Mouse (Mus musculus) stomach, embryonic 15.5 days (tissue): ENCODE measurements around the gene Il9. TPM values are rescaled to one million over a fixed set of nuclear protein-coding genes. Genes with fewer than 3 reads are reported as not detected.
A peak's percentile ranks its signal among the peaks of the same experiment; 100 is the strongest.

ENCODE experiments used
- ATAC-seq: fragments of 200-750 bp; cut with Nextera tagmentation; 2 replicates; pipeline ENCODE4 v1.8.0; 2017; ENCODE audit warnings: low read depth, moderate number of reproducible peaks, moderate TSS enrichment; ENCODE audit not compliant: insufficient read depth, low FRiP score
- H3K27ac ChIP-seq: fragments of 300-500 bp; sonication (generic); 2 replicates; pipeline ENCODE4 v1.5.1; 2015; ENCODE audit warnings: mild to moderate bottlenecking, inconsistent platforms
- H3K27me3 ChIP-seq: fragments of 300-500 bp; sonication (generic); replicated peaks from 2 replicates; pipeline ENCODE4 v1.6.1; 2015; ENCODE audit warnings: inconsistent platforms
- H3K36me3 ChIP-seq: fragments of 300-500 bp; sonication (generic); 2 replicates; pipeline ENCODE4 v1.6.1; 2015; ENCODE audit warnings: inconsistent platforms
- H3K4me1 ChIP-seq: fragments of 300-500 bp; sonication (generic); 2 replicates; pipeline ENCODE4 v1.6.1; 2015; ENCODE audit warnings: inconsistent platforms
- H3K4me2 ChIP-seq: fragments of 300-500 bp; sonication (generic); 2 replicates; pipeline ENCODE4 v1.6.1; 2015; ENCODE audit warnings: mild to moderate bottlenecking, inconsistent platforms
- H3K4me3 ChIP-seq: fragments of 300-500 bp; sonication (generic); replicated peaks from 2 replicates; pipeline ENCODE4 v1.5.1; 2015; ENCODE audit warnings: inconsistent platforms
- H3K9ac ChIP-seq: fragments of 300-500 bp; sonication (generic); 2 replicates; pipeline ENCODE4 v1.6.1; 2015; ENCODE audit warnings: inconsistent platforms
- H3K9me3 ChIP-seq: fragments of 300-500 bp; sonication (generic); 2 replicates; pipeline ENCODE4 v1.6.1; 2016; ENCODE audit warnings: inconsistent platforms
- WGBS: fragments of 180-500 bp; shearing (Covaris S2); methylation state at CpG from one replicate; pipeline ENCODE4 v1.1.7; 2015; 5-methylcytosine and 5-hydroxymethylcytosine counted together
- polyA plus RNA-seq: library from polyadenylated mRNA; unstranded; fragments of >200 nt; fragmentation: Nextera tagmentation; extraction: Ambion mirVana; gene quantifications from 2 replicates; pipeline ENCODE4 v1.2.1, GENCODE M21; 2015

Il9 gene
- polyA plus RNA-seq, 1 experiment from 2014 or later = not detected

- no peak within 1 kb of the TSS for H3K9ac ChIP-seq
- H3K36me3 ChIP-seq = no peaks in the 10 kb centered on the region
- ATAC-seq = peak; percentile 57
- H3K27me3 ChIP-seq = peaks cover 35% of the 10 kb centered on the region
- H3K9me3 ChIP-seq = no peaks in the 10 kb centered on the region
- 2% methylated on average over 51 of the region's 51 CpGs for WGBS
- no peak within 1 kb of the TSS for H3K27ac ChIP-seq
- H3K4me3 ChIP-seq = peak within 1 kb of the TSS; percentile 42
- peaks cover 13% of the 10 kb centered on the region; the same call in 1 of the 2 replicates for H3K4me1 ChIP-seq
- peak within 1 kb of the TSS; percentile 91 for H3K4me2 ChIP-seq
Observed at GRCm38 (mm10) chr13:56438211-56439075, 43.6 kb downstream of the Il9 start, which contains the start of gene Slc25a48. Gene Slc25a48 (plus strand): TSS chr13:56438355.

- no peak overlapping the region for H3K9ac ChIP-seq
- whole genome bisulfite sequencing = 58% methylated on average over 10 of the region's 10 CpGs
Observed at GRCm38 (mm10) chr13:56435615-56436287, 46.3 kb downstream of the Il9 start.

GRCm38 (mm10) chr13:56434311-56434751 is 47.7 kb downstream of the Il9 start:
- ATAC-seq = no peak
- WGBS = 67% methylated on average over 9 of the region's 9 CpGs
- Histone ChIP-seq H3K4me2 (no peak overlapping the region), H3K36me3 (no peaks in the 10 kb centered on the region), H3K9me3 (no peaks in the 10 kb centered on the region), H3K27me3 (peaks cover 27% of the 10 kb centered on the region), H3K4me1 (peaks cover 13% of the 10 kb centered on the region; the same call in 1 of the 2 replicates), H3K27ac (no peak overlapping the region), H3K4me3 (no peak overlapping the region), H3K9ac (no peak overlapping the region)

More at GRCm38 (mm10) chr13:56435615-56436287, 46.3 kb downstream of the Il9 start:
- Histone ChIP-seq H3K27me3 (peaks cover 35% of the 10 kb centered on the region), H3K4me2 (no peak overlapping the region), H3K9me3 (no peaks in the 10 kb centered on the region), H3K36me3 (no peaks in the 10 kb centered on the region), H3K4me3 (no peak overlapping the region), H3K4me1 (peaks cover 13% of the 10 kb centered on the region; the same call in 1 of the 2 replicates), H3K27ac (no peak overlapping the region)
- no peak for ATAC-seq

- H3K9ac ChIP-seq = no peak overlapping the region
- no peaks in the 10 kb centered on the region for H3K36me3 ChIP-seq
- no peak for ATAC-seq
- peaks cover 18% of the 10 kb centered on the region for H3K27me3 ChIP-seq
- no peak overlapping the region for H3K4me2 ChIP-seq
- H3K9me3 ChIP-seq = no peaks in the 10 kb centered on the region
- H3K27ac ChIP-seq = no peak overlapping the region
- no peak overlapping the region for H3K4me3 ChIP-seq
- peaks cover 7% of the 10 kb centered on the region; the same call in 1 of the 2 replicates for H3K4me1 ChIP-seq
- WGBS = 16% methylated on average over 10 of the region's 10 CpGs
Observed at GRCm38 (mm10) chr13:56433466-56433865, 48.6 kb downstream of the Il9 start.

GRCm38 (mm10) chr13:56432496-56432895 is 49.5 kb downstream of the Il9 start:
- Histone ChIP-seq H3K4me3 (no peak overlapping the region), H3K27ac (no peak overlapping the region)
- no peak for ATAC-seq

More at GRCm38 (mm10) chr13:56432496-56432895, 49.5 kb downstream of the Il9 start:
- H3K4me1 ChIP-seq = 0 out of 2 replicates have a peak, but pooled peaks cover 5% of the 10 kb centered on the region
- no peak overlapping the region for H3K9ac ChIP-seq
- H3K36me3 ChIP-seq = no peaks in the 10 kb centered on the region
- peaks cover 8% of the 10 kb centered on the region; the same call in 1 of the 2 replicates for H3K27me3 ChIP-seq
- WGBS = 82% methylated on average over 11 of the region's 12 CpGs
- H3K9me3 ChIP-seq = no peaks in the 10 kb centered on the region
- H3K4me2 ChIP-seq = no peak overlapping the region

Other genes starting within 250 kb of the Il9 start
- not detected in 2 replicates for gene Neurog1, start 230.1 kb downstream of the Il9 start, polyA plus RNA-seq
- 12.4 and 13.7 TPM in 2 replicates for gene Cxcl14, start 185.7 kb downstream of the Il9 start, polyA plus RNA-seq
- not detected in 2 replicates for gene Gm3045, start 55.7 kb downstream of the Il9 start, polyA plus RNA-seq
- 0.23 and 0.33 TPM in 2 replicates for gene Slc25a48, start 43.9 kb downstream of the Il9 start, polyA plus RNA-seq
- gene Fbxl21, start 40.2 kb upstream of the Il9 start, polyA plus RNA-seq = 1.6 and 2.5 TPM in 2 replicates
- 6.6 and 9.4 TPM in 2 replicates for gene Lect2, start 66.3 kb upstream of the Il9 start, polyA plus RNA-seq
- gene Tgfbi, start 127.3 kb upstream of the Il9 start, polyA plus RNA-seq = 158 and 165 TPM in 2 replicates
- gene Smad5, start 220.8 kb upstream of the Il9 start, polyA plus RNA-seq = 23.5 and 25.6 TPM in 2 replicates